Mouse (Mus musculus) ovary, postnatal 36 days (tissue): Measurements from ENCODE around the gene Alg5.
A peak's percentile ranks its signal among the peaks of the same experiment; 100 is the strongest.
"Not testable (repeated sequence)": the region's sequence is repeated elsewhere in the genome, so short reads cannot be mapped to it uniquely, and the experiment has no call there.

Experiments used
- DNase-seq: peaks from one replicate; pipeline ENCODE4 v3.0.0; 2022; ENCODE audit warnings: low spot score, mixed read lengths

The Alg5 gene

GRCm38 (mm10) chr3:54737317-54737716, 2.0 kb downstream of the Alg5 start:
- DNase-seq = no peak

GRCm38 (mm10) chr3:54741965-54742364, 6.6 kb downstream of the Alg5 start:
- no peak for DNase-seq

- peak; percentile 27 for DNase-seq
These were observed 10.5 kb downstream of the Alg5 start for GRCm38 (mm10) chr3:54745799-54746198.

- DNase-seq = no peak
These were observed 18.1 kb downstream of the Alg5 start for GRCm38 (mm10) chr3:54753411-54753810.

- peak; percentile 76 for DNase-seq
These were observed 20.1 kb downstream of the Alg5 start, which contains the start of gene Smad9 for GRCm38 (mm10) chr3:54755145-54756041. Smad9 (plus strand) TSS chr3:54755582.

- DNase-seq = peak; percentile 56
These were observed 20.7 kb downstream of the Alg5 start for GRCm38 (mm10) chr3:54756058-54756457.

- DNase-seq = no peak
These were observed 22.1 kb downstream of the Alg5 start for GRCm38 (mm10) chr3:54757446-54757845.

GRCm38 (mm10) chr3:54759211-54759610, 23.9 kb downstream of the Alg5 start:
- no peak for DNase-seq

- no peak for DNase-seq
These were observed 25.2 kb downstream of the Alg5 start for GRCm38 (mm10) chr3:54760321-54761115.

GRCm38 (mm10) chr3:54761258-54761657, 25.9 kb downstream of the Alg5 start:
- no peak for DNase-seq

GRCm38 (mm10) chr3:54764418-54764817, 29.1 kb downstream of the Alg5 start:
- no peak for DNase-seq

GRCm38 (mm10) chr3:54765521-54765920, 30.2 kb downstream of the Alg5 start:
- not testable (repeated sequence) for DNase-seq

- DNase-seq = no peak
These were observed 30.7 kb downstream of the Alg5 start for GRCm38 (mm10) chr3:54766034-54766433.

GRCm38 (mm10) chr3:54766811-54767210, 31.5 kb downstream of the Alg5 start:
- DNase-seq = no peak

- DNase-seq = no peak
These were observed 33.3 kb downstream of the Alg5 start for GRCm38 (mm10) chr3:54768592-54768991.

GRCm38 (mm10) chr3:54769349-54770275, 34.3 kb downstream of the Alg5 start:
- DNase-seq = no peak

GRCm38 (mm10) chr3:54773613-54774012, 38.3 kb downstream of the Alg5 start:
- no peak for DNase-seq

GRCm38 (mm10) chr3:54775989-54776631, 40.8 kb downstream of the Alg5 start:
- DNase-seq = no peak

GRCm38 (mm10) chr3:54790601-54791000, 55.3 kb downstream of the Alg5 start:
- DNase-seq = no peak

GRCm38 (mm10) chr3:54791822-54792677, 56.7 kb downstream of the Alg5 start:
- DNase-seq = no peak
